Mouse (Mus musculus): ENCODE measurements at regions not wholly inside any gene's neighbourhood (a gene's known extent, or its start where the extent isn't known, plus 50 kb on each side); places are given as distances from the start of the nearest gene placed in this dataset.
A peak's percentile ranks its signal among the peaks of the same experiment; 100 is the strongest.

DNA sequence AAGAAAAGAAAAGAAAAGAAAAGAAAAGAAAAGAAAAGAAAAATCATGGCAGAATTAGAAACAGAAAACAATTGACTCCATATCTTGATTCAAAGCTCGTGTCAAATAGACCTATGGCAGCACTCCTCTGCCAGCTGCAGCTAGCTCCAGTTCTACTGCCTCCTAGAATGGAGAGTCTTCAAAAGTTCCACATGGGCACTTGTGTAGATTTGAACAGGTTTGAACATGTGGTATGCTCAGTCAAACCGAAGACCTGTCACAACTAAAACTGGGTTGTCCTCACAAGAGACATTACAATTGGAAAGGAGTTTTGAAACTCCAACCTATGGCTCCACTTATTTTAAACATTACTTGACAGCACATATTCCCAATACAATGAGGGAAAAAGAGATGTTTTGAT is 355.6 kb upstream of the Atp2b1 start:
- no peak for DNase-seq (ENCODE audit: low read depth, low spot score)

DNA sequence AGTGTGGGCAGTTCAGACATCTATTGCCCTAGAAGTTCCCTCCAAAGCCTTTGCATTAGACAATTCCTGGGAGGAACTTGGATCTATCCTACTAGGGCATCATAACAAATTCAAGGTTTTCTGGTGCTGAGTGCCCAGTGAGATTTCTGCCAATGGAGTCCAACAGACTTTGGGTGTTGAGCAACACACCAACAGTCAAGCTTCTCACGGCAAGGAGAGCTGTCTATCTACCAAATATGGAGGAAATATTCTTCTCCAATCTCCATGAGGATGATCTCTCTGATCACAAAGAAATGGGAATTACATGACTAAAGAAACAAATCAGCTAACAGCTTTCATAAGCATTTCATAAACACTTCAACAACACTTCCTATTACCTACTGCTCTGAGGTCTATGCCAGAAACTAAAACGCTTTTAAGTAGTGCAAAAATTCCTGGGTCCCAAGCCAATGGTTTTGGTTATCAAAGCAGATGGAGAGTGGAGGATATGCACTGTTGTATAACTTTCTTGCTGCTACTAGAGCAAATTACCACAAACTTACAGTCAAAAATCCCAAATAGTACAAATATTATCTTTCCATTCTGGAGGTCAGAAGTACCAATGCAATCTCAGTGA is 351.8 kb upstream of the Atp2b1 start:
- no peak for DNase-seq (ENCODE audit: low read depth, low spot score)

DNA sequence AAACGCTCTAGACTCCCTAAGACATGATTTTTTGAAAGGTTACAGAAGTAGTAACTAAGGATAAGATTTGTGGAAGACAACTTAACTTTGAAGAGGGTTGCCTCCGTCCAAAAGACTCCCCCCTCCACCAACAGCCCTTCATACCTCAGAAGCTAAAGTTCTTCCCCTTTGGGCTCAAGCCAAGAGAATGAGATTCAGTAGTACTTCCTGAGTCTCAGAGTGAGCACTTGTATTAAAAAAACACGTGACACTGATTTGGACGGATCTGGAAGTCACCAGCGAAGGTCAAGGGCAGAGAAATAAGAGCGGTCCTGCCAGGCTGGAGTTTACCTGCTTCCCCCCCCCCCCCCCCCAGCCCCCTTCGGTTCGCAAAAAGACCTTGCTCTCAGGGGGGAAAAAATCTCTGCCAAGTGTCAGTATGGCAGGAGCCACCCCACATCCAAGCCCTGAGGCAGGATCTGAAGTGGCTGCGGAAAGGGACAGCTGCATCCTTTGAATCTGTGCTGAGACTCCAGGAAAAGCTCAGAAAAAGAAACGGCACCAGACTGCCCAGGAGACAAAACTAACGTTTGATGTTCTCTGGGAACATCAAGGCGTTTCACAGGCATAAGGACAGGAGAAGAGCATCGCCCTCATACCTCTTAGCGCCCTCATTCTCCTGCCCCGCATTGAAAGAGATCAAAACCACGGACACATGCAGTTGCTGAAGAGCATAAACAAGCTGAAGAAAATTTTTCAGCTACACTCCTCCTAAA is 341.2 kb upstream of the Atp2b1 start:
- DNase-seq (ENCODE audit: low read depth, low spot score) = no peak

DNA sequence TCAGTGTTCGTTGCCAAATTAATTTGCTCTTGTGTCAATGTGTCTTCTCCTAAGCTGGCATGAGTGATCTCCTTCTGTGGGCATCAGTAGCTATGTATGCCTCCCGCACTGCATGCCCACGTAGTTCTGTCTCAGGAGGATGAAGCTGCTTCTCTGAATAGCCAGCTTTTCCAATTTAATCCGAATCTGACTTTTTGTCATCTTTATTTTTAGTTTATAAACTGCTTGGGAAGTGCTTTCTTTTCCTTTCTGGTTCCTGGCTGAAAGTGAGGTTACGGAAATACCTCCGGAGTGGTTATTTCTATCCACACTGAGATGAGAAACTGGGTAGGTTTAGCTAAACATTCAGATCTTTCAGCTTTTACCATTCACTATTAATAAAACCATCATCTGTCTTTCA is 337.2 kb upstream of the Atp2b1 start:
- DNase-seq (ENCODE audit: low read depth, low spot score) = no peak

DNA sequence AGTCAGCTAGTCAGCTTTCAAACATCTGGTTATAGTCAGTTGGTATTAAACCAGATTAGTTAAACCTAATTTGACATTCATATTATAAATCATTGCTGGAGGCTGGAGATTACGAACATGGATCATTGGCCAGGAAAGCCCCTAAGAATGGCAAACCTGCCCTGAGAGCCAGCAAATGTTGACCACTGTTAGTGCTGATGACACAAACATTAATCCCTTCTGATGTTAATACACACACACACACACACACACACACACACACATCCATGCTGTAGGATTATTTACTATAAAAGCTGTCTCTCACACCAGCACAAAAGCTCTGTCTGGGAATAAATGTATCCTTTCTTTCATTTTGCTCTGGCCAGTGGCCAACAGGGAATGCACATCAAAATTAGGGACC is 329.4 kb upstream of the Atp2b1 start:
- DNase-seq (ENCODE audit: low read depth, low spot score) = no peak

DNA sequence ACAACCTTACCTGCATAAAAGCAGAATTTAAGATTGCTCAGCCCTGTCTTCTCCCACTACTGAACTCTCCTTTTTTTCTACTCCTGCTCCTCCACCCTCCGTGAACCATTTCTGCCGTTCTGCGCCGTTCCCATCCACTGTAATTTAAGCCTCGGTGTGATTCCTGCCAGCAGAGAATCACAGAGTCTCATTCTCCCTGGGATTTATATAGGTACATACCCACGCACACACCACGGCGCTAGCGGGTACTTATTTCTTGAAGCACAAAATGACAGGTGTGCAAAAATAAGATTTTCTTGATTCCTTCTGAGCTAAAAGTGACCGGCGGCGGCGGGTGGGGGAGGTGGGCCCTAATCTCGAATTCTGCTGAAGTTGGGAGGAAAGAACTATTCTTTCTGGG is 324.5 kb upstream of the Atp2b1 start:
- DNase-seq (ENCODE audit: low read depth, low spot score) = peak; percentile 6

DNA sequence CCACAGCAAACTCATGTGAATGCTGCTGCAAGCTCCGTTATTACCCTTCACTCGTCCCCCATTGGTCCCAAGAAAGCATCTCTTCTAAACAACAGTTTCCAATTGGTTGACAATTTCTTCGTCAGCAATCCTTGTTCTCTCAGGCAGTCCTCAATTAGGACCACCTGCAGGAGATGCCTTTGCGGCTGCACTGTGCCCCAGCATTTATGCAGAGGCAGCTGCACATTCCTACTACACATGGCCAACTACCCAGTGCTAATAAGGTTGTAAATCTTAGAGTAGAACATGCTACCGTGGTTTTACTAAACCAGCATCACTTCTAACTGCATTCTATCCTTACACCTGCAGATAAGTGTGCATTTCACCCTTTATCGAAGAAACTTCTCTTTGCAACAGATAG is 322.1 kb upstream of the Atp2b1 start:
- DNase-seq (ENCODE audit: low read depth, low spot score) = no peak

DNA sequence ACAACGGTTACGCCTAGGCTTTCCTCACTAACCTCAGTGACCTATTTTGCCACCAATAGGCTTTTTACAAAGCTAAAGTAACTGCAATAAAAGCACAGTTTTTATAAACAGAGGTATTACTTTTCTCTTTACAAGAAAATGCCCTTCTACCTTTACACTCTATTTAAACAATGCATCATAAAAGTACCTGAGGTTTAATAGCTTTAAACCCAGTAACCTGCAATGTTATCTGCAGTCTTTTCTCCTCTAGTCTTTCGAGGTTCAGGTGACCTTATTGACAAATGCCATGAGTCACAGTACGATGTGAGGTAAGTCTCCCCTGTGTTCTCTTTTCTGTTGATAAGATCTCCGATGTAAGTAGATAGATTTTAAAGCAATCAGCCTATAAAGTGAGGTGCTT is 320.3 kb upstream of the Atp2b1 start:
- no peak for DNase-seq (ENCODE audit: low read depth, low spot score)

DNA sequence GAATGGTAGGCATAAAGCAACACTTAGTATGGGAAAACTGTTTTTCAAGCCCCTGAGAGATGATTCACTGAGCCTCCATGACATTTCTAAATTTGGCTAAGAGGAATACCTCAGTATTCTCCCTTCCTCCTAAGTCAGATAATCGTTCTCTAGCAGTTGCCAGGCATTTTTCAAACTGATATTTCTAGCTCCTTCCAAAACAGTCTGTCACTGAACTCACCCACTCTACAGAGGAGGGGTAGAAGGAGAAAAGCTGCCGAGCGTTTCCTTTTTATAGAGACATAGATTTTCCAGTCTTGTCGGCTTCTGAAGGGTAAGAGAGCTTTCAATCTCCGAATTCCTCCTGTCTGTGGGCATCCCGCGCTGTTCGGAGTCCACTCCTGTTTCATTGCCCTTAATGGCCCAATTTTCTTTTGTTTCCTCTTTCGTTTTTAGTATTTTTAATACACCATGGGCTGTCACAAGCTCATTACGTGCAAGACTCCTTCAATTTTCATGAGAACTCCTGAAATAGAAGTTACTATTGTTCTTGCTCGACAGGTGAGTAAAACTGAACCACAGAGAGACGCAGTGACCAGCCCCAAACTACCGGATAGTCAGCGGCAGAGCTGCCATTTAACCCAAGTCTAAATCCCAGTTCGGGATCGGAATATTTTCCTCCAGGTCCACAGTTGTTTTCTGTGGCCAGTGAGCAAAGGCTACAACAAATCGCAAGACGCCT is 305.8 kb upstream of the Atp2b1 start:
- no peak for DNase-seq (ENCODE audit: low read depth, low spot score)

DNA sequence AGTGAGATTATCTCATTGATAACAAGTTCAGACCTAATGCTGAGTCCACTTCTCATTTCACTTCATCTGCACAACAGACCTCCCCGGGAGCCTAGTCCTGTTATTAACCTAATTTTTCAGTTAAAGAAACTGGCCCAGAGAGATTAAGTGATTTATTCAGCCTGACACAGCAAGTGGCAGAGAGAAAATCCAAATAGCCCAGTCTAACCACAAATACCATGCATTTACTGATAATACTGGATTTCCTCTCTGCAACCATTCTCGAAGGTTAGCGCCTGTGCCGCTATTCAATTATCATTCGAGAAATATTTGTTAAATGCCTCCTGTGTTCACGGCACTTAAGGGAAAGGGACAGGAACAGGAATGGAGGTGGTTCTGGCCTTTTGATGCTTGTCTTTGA is 303.5 kb upstream of the Atp2b1 start:
- no peak for DNase-seq (ENCODE audit: low read depth, low spot score)

DNA sequence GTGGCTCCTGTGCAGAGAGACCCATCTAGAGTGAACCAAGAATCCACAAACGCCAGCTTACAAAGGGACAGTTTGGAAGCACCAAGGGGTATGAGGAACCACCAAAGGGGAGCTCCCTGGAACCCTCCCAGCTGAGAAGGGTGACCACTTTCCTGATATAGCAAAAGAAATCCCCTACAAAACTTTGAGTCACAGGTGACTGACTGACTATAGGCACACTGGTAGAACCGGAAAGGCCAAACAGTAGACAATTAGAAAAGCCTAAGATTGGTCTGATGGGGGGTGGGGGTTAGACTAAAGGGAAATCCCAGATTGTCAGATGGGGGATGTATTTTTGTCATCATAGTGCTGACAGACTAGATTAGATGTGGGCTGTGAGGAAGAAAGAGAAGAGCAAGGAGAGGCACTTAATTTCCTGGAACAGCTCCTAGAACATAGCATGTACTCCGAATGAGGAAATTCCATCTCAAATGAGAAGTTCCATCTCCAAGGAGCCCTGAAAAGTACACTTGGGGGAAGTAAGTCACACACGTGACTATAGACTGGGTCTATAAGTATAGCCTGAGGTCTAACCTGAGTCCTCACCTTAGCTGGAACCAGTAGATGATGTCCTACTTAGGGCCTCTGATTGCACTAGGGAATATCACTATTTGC is 302.4 kb upstream of the Atp2b1 start:
- DNase-seq (ENCODE audit: low read depth, low spot score) = no peak

DNA sequence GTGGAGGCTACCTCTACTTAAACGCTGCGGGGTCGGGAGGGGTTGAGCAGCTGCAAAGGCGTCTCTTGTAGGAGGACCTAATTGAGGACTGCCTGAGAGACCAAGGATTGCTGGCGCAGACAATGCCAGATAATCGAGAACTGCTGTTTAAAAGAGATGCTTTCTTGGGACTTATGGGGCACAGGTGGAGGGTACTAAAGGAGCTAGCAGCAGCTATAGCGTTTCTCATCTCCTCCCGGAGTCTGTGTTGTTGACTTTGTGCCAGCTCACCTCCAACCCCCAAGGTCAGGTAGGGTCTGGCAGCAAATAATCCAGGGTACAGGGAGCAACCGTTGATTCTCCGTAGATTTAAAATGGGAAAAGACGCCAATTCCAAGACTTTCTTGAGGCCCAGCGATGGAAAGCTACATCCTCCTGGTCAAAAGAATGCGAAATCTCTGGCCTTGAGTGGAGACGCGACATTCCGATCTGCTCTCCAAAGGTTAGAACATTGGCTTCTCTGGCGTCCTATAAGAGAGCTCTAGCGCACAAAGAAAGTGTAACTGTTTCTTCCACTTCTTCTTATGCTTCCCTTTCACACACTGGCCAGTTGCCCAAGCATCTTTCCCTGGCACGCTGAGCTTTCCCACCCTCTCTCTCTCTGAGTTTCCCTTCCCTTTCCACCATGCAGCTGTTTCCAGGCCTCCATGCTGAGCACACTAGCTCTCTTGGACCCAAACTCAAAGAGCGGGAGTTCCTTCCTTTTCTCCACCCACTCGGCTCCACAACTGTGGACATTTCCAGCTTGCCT is 295.3 kb upstream of the Atp2b1 start:
- no peak for DNase-seq (ENCODE audit: low read depth, low spot score)

DNA sequence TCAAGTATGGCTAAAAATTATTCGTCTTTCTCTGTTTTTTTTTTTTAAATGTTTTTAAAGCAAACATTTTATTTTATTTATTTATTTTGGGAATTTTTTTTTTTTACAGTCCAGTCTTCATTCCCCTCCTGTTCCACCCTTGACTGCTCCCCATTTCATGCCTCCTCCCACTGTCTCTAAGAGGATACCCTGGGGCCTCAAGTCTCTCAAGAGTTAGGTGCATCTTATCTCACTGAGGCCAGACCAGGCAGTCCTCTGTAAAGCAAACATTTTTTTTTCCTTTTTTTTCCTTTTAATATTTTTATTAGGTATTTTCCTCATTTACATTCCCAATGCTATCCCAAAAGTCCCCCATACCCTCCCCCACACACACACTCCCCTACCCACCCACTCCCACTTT is 290.1 kb upstream of the Atp2b1 start:
- DNase-seq (ENCODE audit: low read depth, low spot score) = no peak

DNA sequence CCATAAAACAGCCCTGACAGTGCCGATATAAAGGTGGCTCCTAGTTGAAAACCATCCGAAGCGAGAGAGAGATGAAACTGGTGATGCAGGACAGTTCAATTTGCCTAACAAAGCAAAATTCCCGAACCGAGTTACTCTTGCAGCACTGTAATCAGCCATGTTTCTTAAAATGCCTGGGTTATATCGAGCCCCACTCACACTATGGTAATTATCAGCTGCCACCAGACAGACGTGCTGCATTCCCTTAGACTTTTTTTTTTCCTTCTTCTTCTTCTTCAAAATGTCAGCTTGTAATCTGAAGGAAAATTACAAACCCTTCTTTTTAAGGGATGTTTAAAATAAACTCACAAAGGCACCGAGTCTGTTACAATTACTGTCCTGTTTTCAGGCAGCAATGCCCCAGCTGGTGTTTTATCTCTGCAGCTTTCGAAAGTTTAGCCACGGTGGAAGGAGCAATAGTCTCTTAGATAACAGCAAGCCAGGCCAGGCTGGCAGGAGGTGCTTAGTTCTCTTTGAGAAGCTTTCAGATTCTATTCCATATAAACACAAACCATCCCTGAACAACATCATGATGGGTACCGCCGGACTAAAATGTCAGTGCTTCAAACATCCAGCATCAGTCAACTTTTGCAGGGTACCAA is 289.4 kb upstream of the Atp2b1 start:
- no peak for DNase-seq (ENCODE audit: low read depth, low spot score)

DNA sequence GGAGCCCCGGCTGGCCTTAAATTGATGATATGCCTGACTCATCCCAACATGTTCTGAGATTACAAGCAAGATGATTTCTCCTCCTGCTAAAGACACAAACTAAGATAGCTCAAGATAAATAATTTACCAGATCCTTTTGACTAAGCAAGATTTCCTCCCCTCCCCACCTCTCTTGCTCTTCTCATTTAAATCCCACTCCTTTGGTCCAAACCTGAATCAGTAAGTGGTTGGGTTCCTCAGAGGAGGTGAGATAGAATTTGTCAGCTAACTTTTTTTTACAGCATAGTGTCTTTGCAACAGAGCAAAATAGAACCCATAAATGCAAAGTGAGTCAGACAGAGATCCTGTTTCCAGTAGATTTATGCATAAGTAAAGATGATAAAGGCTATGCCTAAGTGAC is 286.0 kb upstream of the Atp2b1 start:
- no peak for DNase-seq (ENCODE audit: low read depth, low spot score)

DNA sequence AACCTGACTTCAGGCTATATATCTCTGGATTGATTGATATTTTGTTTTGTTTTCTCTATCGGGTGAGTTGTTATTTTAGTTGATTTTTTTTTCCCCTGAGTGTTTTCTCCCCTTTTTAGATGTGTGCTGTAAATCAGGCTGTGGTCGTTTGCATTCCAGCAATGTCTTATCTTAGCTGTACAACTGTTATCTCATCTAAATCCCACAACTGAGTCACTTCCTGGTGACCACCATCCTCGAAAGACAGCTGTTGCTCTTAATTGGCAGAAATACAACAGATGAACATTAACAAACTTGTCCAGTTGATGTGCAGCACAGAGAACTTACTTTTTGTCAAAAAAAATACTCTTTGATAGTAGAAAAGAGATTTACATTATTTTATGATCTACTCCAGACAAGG is 285.0 kb upstream of the Atp2b1 start:
- DNase-seq (ENCODE audit: low read depth, low spot score) = no peak

DNA sequence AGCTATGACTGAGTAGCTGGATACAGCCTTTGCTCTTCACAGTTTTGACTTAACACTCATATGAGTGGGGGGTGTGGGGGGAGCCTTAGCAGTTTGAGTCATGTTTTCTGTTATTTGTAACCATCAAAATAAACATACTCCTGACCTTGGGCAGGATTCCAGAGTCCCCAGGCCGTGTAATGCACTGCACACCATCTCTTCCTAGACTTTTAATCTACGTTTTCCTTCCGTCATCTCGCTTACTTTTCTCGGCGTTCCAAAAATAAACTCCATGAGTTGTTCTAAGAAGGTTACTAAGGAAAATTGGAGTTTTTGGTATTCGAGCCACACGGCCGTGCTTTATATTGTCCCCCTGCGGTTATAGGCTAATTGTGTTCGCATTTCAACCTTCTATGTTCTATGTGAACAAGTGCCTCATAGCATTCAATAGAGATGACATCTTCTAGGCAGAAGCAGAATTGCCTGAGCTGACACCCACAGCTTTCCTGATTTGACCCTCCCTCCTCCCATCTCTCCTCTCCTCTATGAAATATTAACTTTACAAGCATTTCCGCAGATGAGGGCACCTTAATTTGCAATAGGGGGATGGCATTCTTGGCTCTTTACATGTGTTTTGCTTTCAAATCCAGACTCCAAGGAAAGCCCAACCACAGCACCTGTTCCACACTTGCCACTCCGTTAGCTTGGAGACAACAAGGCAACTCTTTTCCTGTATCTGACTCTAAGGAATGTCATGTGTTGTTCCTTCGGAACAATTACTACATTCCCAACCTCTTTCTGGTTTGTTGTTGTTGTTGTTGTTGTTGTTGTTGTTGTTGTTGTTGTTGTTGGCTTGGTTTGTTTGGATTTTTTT is 276.2 kb upstream of the Atp2b1 start:
- DNase-seq (ENCODE audit: low read depth, low spot score) = no peak

DNA sequence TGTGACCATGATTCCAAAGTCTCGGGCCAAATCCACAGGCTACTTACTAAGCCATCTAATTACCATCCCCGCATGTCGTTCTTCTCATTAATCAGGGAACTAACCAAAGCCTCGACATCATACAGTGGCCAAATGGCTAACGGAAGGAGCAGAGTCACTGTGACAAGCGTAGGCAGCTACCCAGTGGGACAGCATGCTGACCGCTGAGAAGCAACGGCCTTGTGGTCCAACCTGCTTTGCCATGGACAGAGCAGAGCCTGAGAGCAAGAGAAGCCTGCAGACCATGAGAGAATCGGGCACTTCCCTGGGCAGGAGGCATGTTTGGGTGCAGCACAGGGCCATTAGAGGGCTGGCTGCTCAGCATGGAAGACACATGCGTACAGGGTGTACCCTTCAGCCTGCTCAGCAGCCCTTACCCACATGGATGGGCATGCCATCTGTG is 268.5 kb upstream of the Atp2b1 start:
- DNase-seq (ENCODE audit: low read depth, low spot score) = no peak

DNA sequence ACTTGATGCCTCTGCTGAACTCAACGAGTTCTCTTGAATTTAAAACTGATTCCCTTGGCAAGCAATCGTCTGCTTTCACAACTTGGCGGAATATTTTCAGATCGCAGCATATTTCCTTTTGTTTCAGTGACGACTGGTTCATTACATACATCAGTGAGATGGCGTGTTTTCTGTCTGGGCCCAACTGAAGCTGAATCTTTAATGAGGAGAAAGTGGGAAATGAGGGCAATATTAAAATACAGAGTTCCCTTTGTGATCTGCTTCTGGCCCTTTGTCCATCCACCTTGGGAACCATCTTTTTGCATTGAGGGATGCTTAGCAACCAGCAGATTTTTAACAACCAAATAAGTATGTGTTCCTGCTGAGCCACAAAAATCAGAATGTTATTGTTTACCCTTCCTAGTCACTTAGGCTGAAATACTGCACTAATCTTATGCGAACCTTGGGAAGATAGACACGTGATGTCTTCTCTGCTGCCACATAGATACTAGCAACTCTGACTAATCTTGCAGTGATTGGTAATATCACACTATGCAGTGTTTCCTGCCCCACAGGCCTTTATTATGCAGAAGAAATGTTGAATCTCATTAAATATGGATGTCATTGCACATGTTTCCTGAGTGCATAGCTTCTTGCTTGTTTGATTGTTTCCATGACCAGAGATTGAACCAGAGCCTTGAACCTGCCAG is 267.8 kb upstream of the Atp2b1 start:
- no peak for DNase-seq (ENCODE audit: low read depth, low spot score)

Data from ES-CJ7 (cell line).